Mouse (Mus musculus) mammary gland, adult 2 months (tissue): ENCODE data around the gene Pold2. TPM values are rescaled to one million over a fixed set of nuclear protein-coding genes. Genes with fewer than 3 reads are reported as not detected.

Experiments used
- polyA plus RNA-seq: library from polyadenylated mRNA; depleted of rRNA; stranded (reverse); fragments of >200 nt; gene quantifications from 2 replicates; pipeline ENCODE4 v1.2.3, GENCODE M21; 2012; ENCODE audit warnings: low replicate concordance; rRNA removed

Gene Pold2
- 90.6 and 184 TPM in 2 replicates for polyA plus RNA-seq

GRCm38 (mm10) chr11:5877921-5878526, at the start of gene Pold2:
Gene Pold2 (minus strand): TSS chr11:5878292.

GRCm38 (mm10) chr11:5898531-5898930, 20.4 kb upstream of the Pold2 start, which contains the start of gene Myl7:
Gene Myl7 (minus strand): TSS chr11:5898782.

GRCm38 (mm10) chr11:5861678-5862393, 16.3 kb downstream of the Pold2 start, which contains the start of gene Aebp1:
Gene Aebp1 (plus strand): TSS chr11:5861947.

GRCm38 (mm10) chr11:5837251-5838246, 40.5 kb downstream of the Pold2 start, which contains the start of gene Polm:
Gene Polm (minus strand): TSS chr11:5838016.

Other genes starting within 250 kb of the Pold2 start
- gene Mrps24, start 162.6 kb downstream of the Pold2 start, polyA plus RNA-seq, result 126 and 279 TPM in 2 replicates
- gene Urgcp, start 115.9 kb downstream of the Pold2 start, polyA plus RNA-seq, result 26.4 and 26.7 TPM in 2 replicates
- gene Dbnl, start 89.8 kb downstream of the Pold2 start, polyA plus RNA-seq, result 70.4 and 81.9 TPM in 2 replicates
- gene Pgam2, start 74.6 kb downstream of the Pold2 start, polyA plus RNA-seq, result 0.96 and 522 TPM in 2 replicates
- gene Polm, start 40.3 kb downstream of the Pold2 start, polyA plus RNA-seq, result 41.3 and 55.8 TPM in 2 replicates
- 229 and 247 TPM in 2 replicates for gene Aebp1, start 16.3 kb downstream of the Pold2 start, polyA plus RNA-seq
- gene Myl7, start 20.5 kb upstream of the Pold2 start, polyA plus RNA-seq, result not detected in 2 replicates
- gene Gck, start 71.8 kb upstream of the Pold2 start, polyA plus RNA-seq, result 0.44 and 0.52 TPM in 2 replicates
- 46.1 and 72.5 TPM in 2 replicates for gene Ykt6, start 77.4 kb upstream of the Pold2 start, polyA plus RNA-seq
- gene Camk2b, start 188.1 kb upstream of the Pold2 start, polyA plus RNA-seq, result 5.7 and 15.3 TPM in 2 replicates